Mouse (Mus musculus) inflammation-experienced regulatory T-cells, adult 16 weeks (primary cell): ENCODE measurements around the gene Gprc5a. TPM values are rescaled to one million over a fixed set of nuclear protein-coding genes. Genes with fewer than 3 reads are reported as not detected.

Source experiments
- polyA plus RNA-seq: library from polyadenylated mRNA; unstranded; fragments of 100-300 nt; shearing (Covaris generic); gene quantifications from one replicate; pipeline ENCODE4 v1.2.1, GENCODE M21; 2017

The Gprc5a gene
- polyA plus RNA-seq = 0.83 TPM

GRCm38 (mm10) chr6:135065236-135065957 lies at the start of gene Gprc5a:
Gene Gprc5a, plus strand, starts transcription at chr6:135065651.

GRCm38 (mm10) chr6:135118183-135118582 lies 52.7 kb downstream of the Gprc5a start, which contains the start of gene Gprc5d:
Gene Gprc5d, minus strand, starts transcription at chr6:135118283.

Other genes starting within 250 kb of the Gprc5a start
- 30.1 TPM for gene Crebl2, start 235.5 kb upstream of the Gprc5a start, polyA plus RNA-seq
- 11.2 TPM for gene Gpr19, start 167.1 kb upstream of the Gprc5a start, polyA plus RNA-seq
- gene Cdkn1b, start 145.2 kb upstream of the Gprc5a start, polyA plus RNA-seq = 44.1 TPM
- 0.16 TPM for gene Apold1, start 83.9 kb upstream of the Gprc5a start, polyA plus RNA-seq
- 168 TPM for gene Ddx47, start 54.0 kb upstream of the Gprc5a start, polyA plus RNA-seq
- gene Gprc5d, start 52.6 kb downstream of the Gprc5a start, polyA plus RNA-seq = not detected
- gene Fam234b, start 132.3 kb downstream of the Gprc5a start, polyA plus RNA-seq = 23.6 TPM
- 0.65 TPM for gene Hebp1, start 132.4 kb downstream of the Gprc5a start, polyA plus RNA-seq
- not detected for gene Gsg1, start 188.7 kb downstream of the Gprc5a start, polyA plus RNA-seq
- gene Pbp2, start 244.8 kb downstream of the Gprc5a start, polyA plus RNA-seq = not detected